Mouse (Mus musculus) bone marrow macrophage, adult 2 months (primary cell): ENCODE measurements at regions not wholly inside any gene's neighbourhood (a gene's known extent, or its start where the extent isn't known, plus 50 kb on each side); places are given as distances from the start of the nearest gene placed in this dataset.

Source experiments
- H3K27ac ChIP-seq: 2 replicates; pipeline ENCODE4 v1.5.1; 2012; ENCODE audit warnings: low read depth, low read length; ENCODE audit not compliant: insufficient read depth
- H3K4me1 ChIP-seq: 2 replicates; pipeline ENCODE4 v1.6.1; 2012; ENCODE audit warnings: low read length; ENCODE audit not compliant: control insufficient read depth, insufficient read depth
- H3K4me3 ChIP-seq: 2 replicates; pipeline ENCODE4 v1.5.1; 2012; ENCODE audit warnings: mild to moderate bottlenecking, low read length, moderate library complexity; ENCODE audit not compliant: insufficient read depth
- CTCF ChIP-seq: IDR thresholded peaks from 2 replicates; pipeline ENCODE4 v1.5.1; 2012; ENCODE audit warnings: low read depth, mild to moderate bottlenecking, low read length, moderate library complexity
- POLR2A ChIP-seq: IDR thresholded peaks from 2 replicates; pipeline ENCODE4 v1.6.1; 2012; ENCODE audit warnings: mild to moderate bottlenecking, low read depth, low read length, borderline replicate concordance

GRCm38 (mm10) chr10:66853258-66853657, 242.7 kb upstream of the Jmjd1c start:
- Histone ChIP-seq H3K4me1 (peaks cover 56% of the 10 kb centered on the region), H3K4me3 (peak overlapping the region; percentile 49), H3K27ac (peak overlapping the region; percentile 100)
- TF ChIP-seq POLR2A (no peak), CTCF (no peak)

- TF ChIP-seq POLR2A (no peak), CTCF (no peak)
- Histone ChIP-seq H3K4me3 (no peak overlapping the region), H3K4me1 (peaks cover 42% of the 10 kb centered on the region), H3K27ac (no peak overlapping the region)
Measured at GRCm38 (mm10) chr10:66854895-66855294, 241.0 kb upstream of the Jmjd1c start.

DNA sequence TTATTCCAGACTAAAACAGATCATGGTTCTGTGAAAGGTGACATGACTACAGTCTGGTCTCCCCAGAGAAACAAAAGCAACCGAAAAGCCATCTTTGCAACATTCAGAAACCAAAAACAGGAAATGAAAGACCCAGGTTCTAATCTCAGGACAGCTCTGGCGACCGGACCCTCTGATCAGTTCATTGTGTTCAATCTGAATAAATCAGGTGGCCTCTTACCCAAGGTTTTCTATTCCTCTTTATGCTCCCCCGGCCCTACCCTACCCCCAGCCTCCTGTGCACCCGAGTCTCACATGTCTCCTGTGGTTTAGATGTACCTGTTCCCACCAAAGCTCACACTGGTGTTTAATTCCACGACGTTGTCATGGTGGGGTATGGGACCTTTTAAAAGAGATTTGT, 238.6 kb upstream of the Jmjd1c start:
- TF ChIP-seq CTCF (no peak), POLR2A (no peak)
- Histone ChIP-seq H3K4me3 (no peak overlapping the region), H3K4me1 (peaks cover 28% of the 10 kb centered on the region), H3K27ac (no peak overlapping the region)

- Histone ChIP-seq H3K4me1 (peaks cover 41% of the 10 kb centered on the region), H3K4me3 (no peak overlapping the region), H3K27ac (no peak overlapping the region)
- no peak for TF ChIP-seq POLR2A
- TF ChIP-seq CTCF: no peak
Measured at GRCm38 (mm10) chr10:66861421-66861820, 234.5 kb upstream of the Jmjd1c start.

GRCm38 (mm10) chr10:66864161-66864862, 231.6 kb upstream of the Jmjd1c start:
- peak; percentile 43; the same call in 1 of the 2 replicates for TF ChIP-seq CTCF
- no peak for TF ChIP-seq POLR2A
- Histone ChIP-seq H3K4me1 (peaks cover 47% of the 10 kb centered on the region), H3K4me3 (peak overlapping the region; percentile 31), H3K27ac (peak overlapping the region; percentile 96)

GRCm38 (mm10) chr10:66865010-66865582, 230.8 kb upstream of the Jmjd1c start:
- peak overlapping the region; percentile 90 for H3K27ac ChIP-seq
- TF ChIP-seq CTCF (no peak), POLR2A (no peak)
- peak overlapping the region; percentile 31 for H3K4me3 ChIP-seq
- H3K4me1 ChIP-seq: peaks cover 47% of the 10 kb centered on the region

- peaks cover 26% of the 10 kb centered on the region for H3K4me1 ChIP-seq
- H3K27ac ChIP-seq: no peak overlapping the region
- no peak overlapping the region for H3K4me3 ChIP-seq
- TF ChIP-seq POLR2A: no peak
- no peak for TF ChIP-seq CTCF
Measured at GRCm38 (mm10) chr10:66871133-66871664, 224.7 kb upstream of the Jmjd1c start.

GRCm38 (mm10) chr10:66871673-66872072, 224.3 kb upstream of the Jmjd1c start:
- H3K4me3 ChIP-seq: no peak overlapping the region
- TF ChIP-seq POLR2A (no peak), CTCF (no peak)
- H3K4me1 ChIP-seq: peaks cover 22% of the 10 kb centered on the region
- H3K27ac ChIP-seq: no peak overlapping the region

DNA sequence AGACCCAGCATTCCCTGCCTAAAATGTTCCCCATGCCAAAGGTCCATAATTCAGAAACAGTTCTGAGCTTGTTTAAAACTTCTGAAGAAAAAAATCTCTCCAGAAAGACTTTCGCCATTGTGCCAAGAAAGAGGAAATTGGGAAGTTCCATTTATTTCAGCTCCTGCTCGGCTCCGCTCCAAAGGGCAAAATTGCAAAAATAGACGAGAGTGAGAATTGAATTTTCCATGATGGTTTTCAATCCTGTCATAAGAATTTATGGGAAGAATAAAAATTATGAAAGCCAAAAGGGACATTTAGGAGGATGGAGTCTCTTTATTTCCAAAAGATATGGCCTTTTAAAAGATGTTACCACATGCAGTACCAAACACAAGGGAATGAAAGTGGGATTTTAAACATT, 222.5 kb upstream of the Jmjd1c start:
- Histone ChIP-seq H3K4me1 (peaks cover 13% of the 10 kb centered on the region), H3K27ac (no peak overlapping the region), H3K4me3 (no peak overlapping the region)
- TF ChIP-seq POLR2A (no peak), CTCF (no peak)

- H3K27ac ChIP-seq: no peak overlapping the region
- H3K4me3 ChIP-seq: no peak overlapping the region
- TF ChIP-seq CTCF (no peak), POLR2A (no peak)
- peaks cover 2% of the 10 kb centered on the region; the same call in 1 of the 2 replicates for H3K4me1 ChIP-seq
Measured at GRCm38 (mm10) chr10:66879071-66879470, 216.9 kb upstream of the Jmjd1c start.
